Mouse (Mus musculus): ENCODE results near the gene Adgrb2. TPM values are rescaled to one million over a fixed set of nuclear protein-coding genes. Genes with fewer than 3 reads are reported as not detected.

Adgrb2 gene
- polyA plus RNA-seq (2015; fragmentation: Nextera tagmentation; extraction: Ambion mirVana), result 0.06 and 0.22 TPM in 2 replicates

- H3K27me3 ChIP-seq, result peaks cover 100% of the 10 kb centered on the region
- under 1% methylated on average over 69 of the region's 77 CpGs for WGBS (ENCODE audit: insufficient replicate concordance)
- no peak within 1 kb of the TSS for H3K27ac ChIP-seq (replicated peaks)
These were observed at the start of gene Adgrb2 for GRCm38 (mm10) chr4:129984421-129985061. Adgrb2 (plus strand) TSS chr4:129984870.

GRCm38 (mm10) chr4:129951359-129951821 lies 33.3 kb upstream of the Adgrb2 start:
- ATAC-seq (ENCODE audit: insufficient read depth), result no peak
- Histone ChIP-seq H3K4me1 (replicated peaks) (no peaks in the 10 kb centered on the region), H3K4me2 (no peak overlapping the region), H3K36me3 (replicated peaks) (no peaks in the 10 kb centered on the region), H3K9ac (no peak overlapping the region), H3K27me3 (peaks cover 9% of the 10 kb centered on the region), H3K4me3 (replicated peaks) (no peak overlapping the region), H3K27ac (replicated peaks) (no peak overlapping the region), H3K9me3 (replicated peaks) (no peaks in the 10 kb centered on the region)
- 61% methylated on average over 6 of the region's 6 CpGs for WGBS (ENCODE audit: insufficient replicate concordance)

More at GRCm38 (mm10) chr4:129984421-129985061, at the start of gene Adgrb2:
- Histone ChIP-seq H3K36me3 (replicated peaks) (no peaks in the 10 kb centered on the region), H3K9me3 (replicated peaks) (no peaks in the 10 kb centered on the region), H3K9ac (no peak within 1 kb of the TSS), H3K4me2 (peak within 1 kb of the TSS; percentile 65), H3K4me1 (replicated peaks) (peaks cover 25% of the 10 kb centered on the region), H3K4me3 (replicated peaks) (peak within 1 kb of the TSS; percentile 46)
- no peak for ATAC-seq (ENCODE audit: insufficient read depth)

DNA sequence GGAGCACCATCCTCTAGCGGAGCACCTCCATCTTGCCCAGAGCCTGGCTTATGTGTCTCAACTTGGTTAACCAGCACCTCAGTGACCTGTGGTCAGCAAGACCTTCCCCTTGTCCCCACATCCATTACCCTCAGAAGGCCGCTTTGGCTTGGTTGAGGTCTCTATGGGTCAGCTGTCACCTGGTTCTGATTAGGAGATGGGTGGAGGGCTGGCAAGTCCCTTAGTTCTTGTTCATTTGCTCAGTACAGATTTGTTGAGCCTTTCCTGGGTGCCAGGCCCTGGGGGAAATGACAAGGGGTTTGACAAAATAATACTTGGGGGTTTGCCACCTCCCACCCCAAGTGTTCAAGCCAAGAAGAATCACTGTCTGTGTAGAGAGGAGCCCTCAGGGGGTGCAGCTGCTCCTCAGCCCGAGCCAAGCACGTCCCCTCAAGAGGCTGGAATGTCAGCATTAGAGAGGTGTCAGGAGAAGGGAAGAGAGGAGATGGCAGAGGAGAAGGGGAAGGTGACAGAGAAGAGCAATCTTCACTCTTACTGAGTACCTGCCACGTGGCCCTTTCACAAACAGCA lies 32.3 kb upstream of the Adgrb2 start:
- H3K9ac ChIP-seq, result no peak overlapping the region
- no peak overlapping the region for H3K4me2 ChIP-seq
- no peaks in the 10 kb centered on the region for H3K9me3 ChIP-seq (replicated peaks)
- WGBS (ENCODE audit: insufficient replicate concordance), result 52% methylated on average over 5 of the region's 5 CpGs
- H3K27me3 ChIP-seq, result peaks cover 13% of the 10 kb centered on the region
- no peak overlapping the region for H3K27ac ChIP-seq (replicated peaks)
- no peak overlapping the region for H3K4me3 ChIP-seq (replicated peaks)
- no peaks in the 10 kb centered on the region for H3K36me3 ChIP-seq (replicated peaks)
- H3K4me1 ChIP-seq (replicated peaks), result no peaks in the 10 kb centered on the region
- ATAC-seq (ENCODE audit: insufficient read depth), result no peak

- WGBS (ENCODE audit: insufficient replicate concordance), result 39% methylated on average over 2 of the region's 2 CpGs
- no peak overlapping the region for H3K4me3 ChIP-seq (replicated peaks)
- H3K9ac ChIP-seq, result no peak overlapping the region
- H3K27me3 ChIP-seq, result peaks cover 18% of the 10 kb centered on the region
- H3K36me3 ChIP-seq (replicated peaks), result no peaks in the 10 kb centered on the region
- H3K4me1 ChIP-seq (replicated peaks), result peaks cover under 1% of the 10 kb centered on the region; the same call in 1 of the 2 replicates
- H3K9me3 ChIP-seq (replicated peaks), result no peaks in the 10 kb centered on the region
- H3K4me2 ChIP-seq, result no peak overlapping the region
- H3K27ac ChIP-seq (replicated peaks), result no peak overlapping the region
- no peak for ATAC-seq (ENCODE audit: insufficient read depth)
These were observed 30.1 kb upstream of the Adgrb2 start for GRCm38 (mm10) chr4:129954527-129954926.

DNA sequence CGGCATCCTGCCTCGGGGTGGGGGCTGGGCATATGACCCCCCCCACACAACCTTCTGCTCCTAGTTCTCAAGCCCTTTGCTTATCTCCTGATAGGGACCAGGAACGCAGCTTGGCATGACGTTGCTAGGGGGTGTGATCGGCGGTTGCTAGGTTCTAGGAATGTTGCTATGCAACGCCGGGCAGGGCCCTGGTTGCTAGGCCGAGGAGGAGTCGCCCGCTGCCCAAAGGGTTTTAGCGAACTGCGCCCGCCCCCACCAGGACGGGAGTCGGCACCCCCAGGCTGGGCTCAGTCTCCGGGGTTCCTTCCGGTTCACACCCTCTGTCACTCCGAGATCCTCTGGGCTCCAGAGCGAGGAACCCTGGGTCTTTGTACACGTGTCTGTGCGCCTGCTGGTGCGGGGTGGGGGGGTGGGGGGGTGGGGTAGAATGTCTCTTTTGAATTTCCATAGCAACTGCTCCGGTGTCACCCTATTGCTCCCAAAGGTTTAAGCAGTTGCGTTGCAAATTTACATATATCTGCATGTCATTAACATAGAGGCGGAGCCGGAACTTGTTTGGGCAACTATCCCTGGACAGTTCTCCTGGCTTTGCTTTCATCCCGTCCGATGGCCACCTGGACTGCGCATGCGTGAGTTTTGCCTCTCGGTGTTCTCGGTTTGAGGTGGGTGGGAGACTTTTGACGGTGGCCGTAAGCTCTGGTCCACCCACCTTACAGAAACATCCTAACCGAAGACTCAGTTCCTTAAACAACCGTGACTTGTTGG lies 24.3 kb upstream of the Adgrb2 start:
- peaks cover 68% of the 10 kb centered on the region for H3K27me3 ChIP-seq
- H3K36me3 ChIP-seq (replicated peaks), result no peaks in the 10 kb centered on the region
- H3K9ac ChIP-seq, result no peak overlapping the region
- 2% methylated on average over 37 of the region's 37 CpGs for WGBS (ENCODE audit: insufficient replicate concordance)
- H3K4me1 ChIP-seq (replicated peaks), result peaks cover 12% of the 10 kb centered on the region
- no peak for ATAC-seq (ENCODE audit: insufficient read depth)
- H3K9me3 ChIP-seq (replicated peaks), result no peaks in the 10 kb centered on the region
- peak overlapping the region; percentile 44 for H3K4me3 ChIP-seq (replicated peaks)
- H3K4me2 ChIP-seq, result peak overlapping the region; percentile 70
- no peak overlapping the region for H3K27ac ChIP-seq (replicated peaks)

DNA sequence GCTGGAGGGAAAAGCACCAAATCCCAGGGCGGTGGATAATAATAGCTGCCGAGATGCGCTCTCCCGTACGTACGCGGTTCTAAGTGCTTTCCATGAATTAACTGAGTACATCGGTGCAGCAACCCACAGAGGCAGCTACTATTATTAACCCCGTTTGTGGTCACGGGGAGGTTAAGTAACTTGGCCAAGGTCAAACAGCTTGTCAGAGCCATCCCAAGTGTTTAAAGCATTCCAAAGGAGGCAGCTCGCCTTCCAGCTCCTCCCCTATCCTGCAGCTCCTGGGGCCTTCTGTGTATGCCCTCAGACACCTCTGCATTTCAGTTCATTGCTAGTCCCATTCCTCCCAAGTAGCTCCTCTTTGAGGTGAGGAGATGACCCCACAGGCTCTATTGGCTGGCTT lies 19.4 kb upstream of the Adgrb2 start:
- Histone ChIP-seq H3K9ac (no peak overlapping the region), H3K27me3 (peaks cover 73% of the 10 kb centered on the region)

DNA sequence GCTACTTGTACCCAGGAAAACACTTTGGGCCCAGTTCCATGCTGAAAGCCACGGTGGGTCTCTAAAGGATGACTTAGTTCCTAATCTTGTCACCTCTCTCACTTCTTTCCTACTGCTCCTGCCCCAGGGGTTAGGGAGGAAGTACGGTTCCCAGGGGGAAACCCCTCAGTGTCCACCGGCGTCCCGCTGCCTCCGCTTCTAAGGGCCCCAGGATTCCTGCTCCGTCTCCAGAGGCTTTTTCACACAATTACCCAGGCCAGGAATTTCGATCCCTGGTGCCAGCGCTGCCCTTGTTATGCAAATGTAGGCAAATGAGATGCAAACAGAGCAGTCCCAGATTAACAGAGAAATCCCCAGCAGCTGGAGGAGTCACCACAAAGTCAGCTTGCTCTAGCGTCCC lies 18.5 kb upstream of the Adgrb2 start:
- H3K36me3 ChIP-seq (replicated peaks), result no peaks in the 10 kb centered on the region
- H3K4me2 ChIP-seq, result no peak overlapping the region
- H3K9me3 ChIP-seq (replicated peaks), result no peaks in the 10 kb centered on the region
- peaks cover 65% of the 10 kb centered on the region for H3K27me3 ChIP-seq
- no peak overlapping the region for H3K9ac ChIP-seq
- H3K4me3 ChIP-seq (replicated peaks), result no peak overlapping the region
- 18% methylated on average over 10 of the region's 10 CpGs for WGBS (ENCODE audit: insufficient replicate concordance)
- no peaks in the 10 kb centered on the region for H3K4me1 ChIP-seq (replicated peaks)
- H3K27ac ChIP-seq (replicated peaks), result no peak overlapping the region
- no peak for ATAC-seq (ENCODE audit: insufficient read depth)

More for the DNA sequence above, 19.4 kb upstream of the Adgrb2 start:
- H3K36me3 ChIP-seq (replicated peaks), result no peaks in the 10 kb centered on the region
- H3K4me2 ChIP-seq, result no peak overlapping the region
- ATAC-seq (ENCODE audit: insufficient read depth), result no peak
- peaks cover 4% of the 10 kb centered on the region for H3K4me1 ChIP-seq (replicated peaks)
- no peak overlapping the region for H3K27ac ChIP-seq (replicated peaks)
- no peaks in the 10 kb centered on the region for H3K9me3 ChIP-seq (replicated peaks)
- H3K4me3 ChIP-seq (replicated peaks), result no peak overlapping the region
- WGBS (ENCODE audit: insufficient replicate concordance), result 69% methylated on average over 11 of the region's 11 CpGs

DNA sequence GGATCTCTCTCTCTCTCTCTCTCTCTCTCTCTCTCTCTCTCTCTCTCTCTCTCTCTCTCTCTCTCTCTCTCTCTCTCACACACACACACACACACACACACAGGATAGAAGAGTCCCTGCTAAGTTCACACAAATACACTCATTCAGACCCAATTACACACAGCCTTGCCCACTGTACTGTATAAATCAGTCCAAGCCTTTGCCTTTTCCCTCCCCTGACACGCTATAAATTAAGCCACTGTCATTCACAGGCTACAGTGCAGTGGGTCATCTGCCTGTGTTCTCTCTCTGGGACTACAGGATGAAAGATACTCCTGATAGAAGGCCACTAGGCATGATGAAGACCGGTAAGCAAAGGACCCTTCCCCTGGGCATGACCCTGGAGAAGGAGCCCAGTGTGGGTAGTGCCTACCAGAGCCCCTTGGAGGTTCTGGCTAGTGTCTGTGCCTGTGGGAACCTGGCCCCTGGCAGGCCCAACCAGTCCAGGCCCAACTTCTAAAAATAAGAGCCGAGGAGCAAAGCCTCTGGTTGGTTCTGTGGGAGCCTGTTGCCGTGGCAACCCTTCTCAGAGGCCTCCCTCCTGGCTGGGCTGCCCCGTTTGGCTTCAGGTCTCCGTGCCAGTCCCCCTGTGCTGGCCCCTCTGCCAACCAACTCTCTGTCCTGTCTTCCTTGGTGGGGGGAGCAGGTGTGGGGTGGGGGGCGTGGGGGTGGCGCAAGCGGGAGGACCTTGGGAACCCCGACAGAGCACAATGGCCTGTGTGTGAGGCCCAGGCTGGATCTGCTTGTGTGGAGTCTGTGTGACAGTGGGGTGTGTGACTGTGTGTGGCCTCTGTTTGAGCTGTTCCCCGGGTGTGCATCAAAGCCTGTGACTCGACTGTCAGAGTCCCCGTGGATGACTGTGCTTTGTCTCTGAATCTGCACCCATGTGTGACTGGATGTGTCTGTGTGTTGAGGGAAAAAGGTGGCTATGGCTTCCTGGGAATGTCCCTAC lies 17.4 kb upstream of the Adgrb2 start:
- no peak overlapping the region for H3K4me3 ChIP-seq (replicated peaks)
- no peaks in the 10 kb centered on the region for H3K9me3 ChIP-seq (replicated peaks)
- ATAC-seq (ENCODE audit: insufficient read depth), result no peak
- no peaks in the 10 kb centered on the region for H3K4me1 ChIP-seq (replicated peaks)
- no peaks in the 10 kb centered on the region for H3K36me3 ChIP-seq (replicated peaks)
- no peak overlapping the region for H3K27ac ChIP-seq (replicated peaks)
- 40% methylated on average over 13 of the region's 13 CpGs for WGBS (ENCODE audit: insufficient replicate concordance)
- H3K27me3 ChIP-seq, result peaks cover 65% of the 10 kb centered on the region
- H3K9ac ChIP-seq, result no peak overlapping the region
- H3K4me2 ChIP-seq, result no peak overlapping the region

- Histone ChIP-seq H3K9ac (no peak overlapping the region), H3K27me3 (peaks cover 71% of the 10 kb centered on the region), H3K4me1 (replicated peaks) (no peaks in the 10 kb centered on the region), H3K4me3 (replicated peaks) (no peak overlapping the region), H3K27ac (replicated peaks) (no peak overlapping the region), H3K36me3 (replicated peaks) (no peaks in the 10 kb centered on the region), H3K4me2 (no peak overlapping the region), H3K9me3 (replicated peaks) (no peaks in the 10 kb centered on the region)
- WGBS (ENCODE audit: insufficient replicate concordance), result 58% methylated on average over 8 of the region's 8 CpGs
- no peak for ATAC-seq (ENCODE audit: insufficient read depth)
These were observed 14.5 kb upstream of the Adgrb2 start for GRCm38 (mm10) chr4:129970168-129970567.

GRCm38 (mm10) chr4:129970861-129971260 lies 13.8 kb upstream of the Adgrb2 start:
- Histone ChIP-seq H3K4me1 (replicated peaks) (no peaks in the 10 kb centered on the region), H3K27ac (replicated peaks) (no peak overlapping the region), H3K36me3 (replicated peaks) (no peaks in the 10 kb centered on the region), H3K4me3 (replicated peaks) (no peak overlapping the region), H3K9ac (no peak overlapping the region), H3K4me2 (no peak overlapping the region), H3K9me3 (replicated peaks) (no peaks in the 10 kb centered on the region), H3K27me3 (peaks cover 68% of the 10 kb centered on the region)
- ATAC-seq (ENCODE audit: insufficient read depth), result no peak
- WGBS (ENCODE audit: insufficient replicate concordance), result 68% methylated on average over 11 of the region's 11 CpGs

All from liver, embryonic 15.5 days (tissue).